Mouse (Mus musculus): ENCODE results near the gene Ache.

The Ache gene

GRCm38 (mm10) chr5:137342407-137343012 is 55.2 kb downstream of the Ache start:
- peaks cover 66% of the 10 kb centered on the region for H3K4me1 ChIP-seq (replicated peaks; ENCODE audit: low read depth, low read length)

GRCm38 (mm10) chr5:137343412-137343811 is 56.1 kb downstream of the Ache start:
- no peaks in the 10 kb centered on the region for H3K36me3 ChIP-seq (ENCODE audit: insufficient read depth, low read length)
- no peak overlapping the region for H3K4me3 ChIP-seq (replicated peaks; ENCODE audit: low read length)
- H3K9me3 ChIP-seq (ENCODE audit: low read length) = no peaks in the 10 kb centered on the region
- peaks cover 70% of the 10 kb centered on the region for H3K4me1 ChIP-seq (replicated peaks; ENCODE audit: low read depth, low read length)
- TF ChIP-seq NANOG (IDR thresholded peaks at IDR 0.05; ENCODE audit: borderline replicate concordance, low read length) (no peak), CTCF (conservative IDR thresholded peaks at IDR 0.05; ENCODE audit: low read length) (no peak), POU5F1 (IDR thresholded peaks at IDR 0.05; ENCODE audit: borderline replicate concordance, low read length) (no peak)
- no peaks in the 10 kb centered on the region for H3K27me3 ChIP-seq (ENCODE audit: insufficient read depth, low read length)

More at GRCm38 (mm10) chr5:137342407-137343012, 55.2 kb downstream of the Ache start:
- Histone ChIP-seq H3K36me3 (ENCODE audit: insufficient read depth, low read length) (no peaks in the 10 kb centered on the region), H3K4me3 (replicated peaks; ENCODE audit: low read length) (no peak overlapping the region), H3K27me3 (ENCODE audit: insufficient read depth, low read length) (no peaks in the 10 kb centered on the region), H3K9me3 (ENCODE audit: low read length) (no peaks in the 10 kb centered on the region)
- no peak for TF ChIP-seq CTCF (conservative IDR thresholded peaks at IDR 0.05; ENCODE audit: low read length)
- TF ChIP-seq NANOG (IDR thresholded peaks at IDR 0.05; ENCODE audit: borderline replicate concordance, low read length) = no peak
- TF ChIP-seq POU5F1 (IDR thresholded peaks at IDR 0.05; ENCODE audit: borderline replicate concordance, low read length) = no peak

- Histone ChIP-seq H3K4me3 (replicated peaks; ENCODE audit: low read length) (no peak overlapping the region), H3K9me3 (ENCODE audit: low read length) (no peaks in the 10 kb centered on the region), H3K4me1 (replicated peaks; ENCODE audit: low read depth, low read length) (peaks cover 70% of the 10 kb centered on the region), H3K36me3 (ENCODE audit: insufficient read depth, low read length) (no peaks in the 10 kb centered on the region), H3K27me3 (ENCODE audit: insufficient read depth, low read length) (no peaks in the 10 kb centered on the region)
- TF ChIP-seq NANOG (IDR thresholded peaks at IDR 0.05; ENCODE audit: borderline replicate concordance, low read length) (no peak), CTCF (conservative IDR thresholded peaks at IDR 0.05; ENCODE audit: low read length) (peak; percentile 53)
These were observed 56.5 kb downstream of the Ache start for GRCm38 (mm10) chr5:137343869-137344268.

Data from E14TG2a.4 (cell line).